Mouse (Mus musculus): Measurements from ENCODE around the gene Golph3. TPM values are rescaled to one million over a fixed set of nuclear protein-coding genes. Genes with fewer than 3 reads are reported as not detected.
A peak's percentile ranks its signal among the peaks of the same experiment; 100 is the strongest.

Golph3 gene
- polyA plus RNA-seq, 1 experiment from 2014 or later, result 84.7 TPM

DNA sequence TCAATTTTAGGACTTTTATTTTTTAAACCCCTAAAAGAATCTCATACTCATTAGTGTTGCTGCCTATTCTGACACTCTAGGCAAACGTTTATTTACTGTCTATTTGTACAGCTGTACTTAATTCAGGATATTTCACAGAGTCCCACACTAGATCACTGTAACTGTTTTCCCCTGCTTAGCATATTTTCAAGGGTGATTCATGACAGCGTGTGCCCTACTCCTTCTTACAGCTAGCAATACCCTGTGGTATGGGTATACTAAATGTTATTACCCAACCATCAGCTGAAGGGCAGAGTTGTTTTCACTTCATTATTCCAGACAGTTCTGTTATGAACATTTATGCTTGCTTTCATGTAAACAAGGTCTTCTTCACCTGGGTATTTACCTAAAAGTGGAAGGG is 5.3 kb upstream of the Golph3 start:
- ATAC-seq (ENCODE audit: low FRiP score, low TSS enrichment), result no peak
- peaks cover 10% of the 10 kb centered on the region; the same call in 1 of the 2 replicates for H3K4me1 ChIP-seq (ENCODE audit: insufficient read depth, low read length)
- H3K27me3 ChIP-seq (ENCODE audit: insufficient read depth, low read length), result 0 out of 2 replicates have a peak, but pooled peaks cover 2% of the 10 kb centered on the region
- H3K4me2 ChIP-seq (replicated peaks; ENCODE audit: low read depth, low read length), result no peak overlapping the region
- H3K9ac ChIP-seq (replicated peaks; ENCODE audit: low read length), result no peak overlapping the region
- H3K36me3 ChIP-seq (ENCODE audit: insufficient read depth, low read length), result no peaks in the 10 kb centered on the region
- H3K9me3 ChIP-seq (ENCODE audit: low read length), result no peaks in the 10 kb centered on the region
- H3K27ac ChIP-seq (ENCODE audit: low read length), result no peak overlapping the region
- H3K4me3 ChIP-seq (ENCODE audit: low read length), result no peak overlapping the region
- 50% methylated on average over 2 of the region's 2 CpGs for WGBS

DNA sequence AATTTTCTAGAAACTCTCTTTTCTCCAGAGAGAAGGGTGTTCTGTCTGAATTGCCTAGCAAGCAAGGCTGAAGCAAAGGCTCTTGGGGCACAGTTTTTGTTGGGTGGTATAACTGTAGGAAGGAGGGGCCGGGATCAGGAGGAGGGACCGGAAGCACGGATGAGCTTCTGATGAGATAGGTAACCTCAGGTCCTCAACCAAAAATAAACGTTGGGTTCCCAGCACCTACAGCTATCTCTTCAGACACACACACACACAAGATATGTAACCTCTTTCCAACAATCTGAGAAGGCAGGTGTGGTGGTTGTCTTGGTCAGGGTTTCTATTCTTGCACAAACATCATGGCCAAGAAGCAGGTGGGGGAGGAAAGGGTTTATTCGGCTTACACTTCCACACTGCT is 4.0 kb upstream of the Golph3 start:
- Histone ChIP-seq H3K9me3 (ENCODE audit: low read length) (no peaks in the 10 kb centered on the region), H3K27me3 (ENCODE audit: insufficient read depth, low read length) (0 out of 2 replicates have a peak, but pooled peaks cover 2% of the 10 kb centered on the region), H3K9ac (replicated peaks; ENCODE audit: low read length) (no peak overlapping the region), H3K4me3 (ENCODE audit: low read length) (no peak overlapping the region), H3K36me3 (ENCODE audit: insufficient read depth, low read length) (no peaks in the 10 kb centered on the region), H3K4me1 (ENCODE audit: insufficient read depth, low read length) (peaks cover 10% of the 10 kb centered on the region; the same call in 1 of the 2 replicates), H3K27ac (ENCODE audit: low read length) (no peak overlapping the region), H3K4me2 (replicated peaks; ENCODE audit: low read depth, low read length) (no peak overlapping the region)
- no peak for ATAC-seq (ENCODE audit: low FRiP score, low TSS enrichment)
- 85% methylated on average over 5 of the region's 5 CpGs for WGBS

DNA sequence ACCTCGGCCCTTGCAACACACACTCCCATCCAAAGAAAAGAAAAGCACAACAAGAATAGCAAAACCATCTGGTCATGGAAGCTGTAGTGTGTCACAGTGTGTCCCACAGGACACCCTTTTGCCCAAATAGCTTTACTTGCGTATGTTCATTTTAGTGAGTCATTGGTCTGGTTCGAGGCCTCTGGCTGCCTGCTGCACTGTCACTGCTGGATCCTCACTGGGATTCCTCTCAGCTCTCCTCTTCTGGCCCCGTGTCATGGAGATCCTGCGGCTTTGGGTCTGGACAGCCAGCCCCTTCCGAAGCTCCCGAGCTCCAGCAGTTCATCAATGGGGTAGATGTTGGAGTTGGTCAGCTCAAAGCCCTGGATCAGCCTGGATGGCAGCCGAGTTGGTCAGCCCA is 2.8 kb upstream of the Golph3 start:
- Histone ChIP-seq H3K9me3 (ENCODE audit: low read length) (no peaks in the 10 kb centered on the region), H3K9ac (replicated peaks; ENCODE audit: low read length) (no peak overlapping the region), H3K36me3 (ENCODE audit: insufficient read depth, low read length) (no peaks in the 10 kb centered on the region), H3K4me3 (ENCODE audit: low read length) (no peak overlapping the region), H3K4me1 (ENCODE audit: insufficient read depth, low read length) (peaks cover 17% of the 10 kb centered on the region), H3K4me2 (replicated peaks; ENCODE audit: low read depth, low read length) (no peak overlapping the region), H3K27me3 (ENCODE audit: insufficient read depth, low read length) (0 out of 2 replicates have a peak, but pooled peaks cover 2% of the 10 kb centered on the region), H3K27ac (ENCODE audit: low read length) (no peak overlapping the region)
- ATAC-seq (ENCODE audit: low FRiP score, low TSS enrichment), result no peak
- WGBS, result 85% methylated on average over 8 of the region's 8 CpGs

DNA sequence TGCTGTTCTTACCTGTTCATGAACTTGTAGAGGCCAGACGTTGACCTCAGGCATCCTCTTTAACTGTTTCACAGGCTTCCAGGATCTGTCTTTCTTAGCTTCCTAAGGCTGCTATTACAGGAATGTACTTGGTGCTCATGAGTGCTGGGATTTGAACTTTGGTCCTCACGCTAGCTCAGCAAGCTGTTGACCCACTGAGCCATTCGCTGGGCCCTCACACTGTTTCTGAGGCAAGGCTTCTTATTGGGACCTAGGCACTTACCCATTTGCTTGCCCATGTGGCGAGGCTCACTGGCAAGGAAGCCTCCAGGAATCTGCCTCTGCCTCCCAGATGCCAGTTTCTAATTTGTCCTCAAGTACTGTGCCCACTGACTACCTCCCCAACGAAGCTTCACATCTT is 1.4 kb upstream of the Golph3 start:
- Histone ChIP-seq H3K27me3 (ENCODE audit: insufficient read depth, low read length) (0 out of 2 replicates have a peak, but pooled peaks cover 2% of the 10 kb centered on the region), H3K4me3 (ENCODE audit: low read length) (no peak overlapping the region; the same call in 1 of the 2 replicates), H3K27ac (ENCODE audit: low read length) (no peak overlapping the region), H3K9ac (replicated peaks; ENCODE audit: low read length) (0 out of 2 replicates have a peak overlapping the region, but pooled peaks have one; percentile 11), H3K36me3 (ENCODE audit: insufficient read depth, low read length) (no peaks in the 10 kb centered on the region), H3K9me3 (ENCODE audit: low read length) (no peaks in the 10 kb centered on the region), H3K4me2 (replicated peaks; ENCODE audit: low read depth, low read length) (peak overlapping the region; percentile 85), H3K4me1 (ENCODE audit: insufficient read depth, low read length) (peaks cover 23% of the 10 kb centered on the region)
- WGBS, result 51% methylated on average over 5 of the region's 5 CpGs
- no peak for ATAC-seq (ENCODE audit: low FRiP score, low TSS enrichment)

DNA sequence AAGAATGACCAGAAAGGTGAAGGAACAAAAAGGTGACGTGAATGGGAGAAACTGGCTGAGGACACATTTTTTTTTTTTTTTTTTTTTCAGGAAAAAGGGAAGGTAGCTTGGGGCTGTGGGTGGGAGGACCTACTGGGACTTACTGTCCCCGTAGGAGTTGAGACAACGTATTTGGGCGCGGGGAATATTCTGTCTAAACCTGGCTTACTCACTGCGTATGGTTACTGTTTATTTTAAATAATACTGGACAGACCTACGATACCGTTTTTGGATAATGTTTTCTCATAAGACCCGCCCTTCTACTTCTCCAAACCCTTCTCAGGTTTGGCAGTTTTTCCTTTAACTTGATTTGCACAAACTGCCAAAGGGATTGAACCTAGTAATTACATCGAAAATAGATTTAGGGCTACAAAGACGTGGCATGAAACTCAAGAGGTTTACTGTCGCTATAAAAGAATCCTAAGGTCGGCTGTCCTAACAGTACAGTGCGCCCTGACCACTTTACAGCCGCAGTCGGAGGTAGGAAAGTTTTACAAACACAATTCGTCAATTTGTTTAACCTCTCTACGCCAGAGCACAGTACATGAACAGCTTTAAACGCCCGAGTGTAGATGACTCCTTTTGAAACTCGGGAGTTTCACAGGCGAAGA is 684 bp upstream of the Golph3 start:
- peak overlapping the region; percentile 99 for H3K4me3 ChIP-seq (ENCODE audit: low read length)
- peak overlapping the region; percentile 85 for H3K4me2 ChIP-seq (replicated peaks; ENCODE audit: low read depth, low read length)
- WGBS, result 2% methylated on average over 22 of the region's 22 CpGs
- peaks cover 23% of the 10 kb centered on the region for H3K4me1 ChIP-seq (ENCODE audit: insufficient read depth, low read length)
- ATAC-seq (ENCODE audit: low FRiP score, low TSS enrichment), result no peak
- H3K9me3 ChIP-seq (ENCODE audit: low read length), result no peaks in the 10 kb centered on the region
- H3K36me3 ChIP-seq (ENCODE audit: insufficient read depth, low read length), result no peaks in the 10 kb centered on the region
- H3K27me3 ChIP-seq (ENCODE audit: insufficient read depth, low read length), result 0 out of 2 replicates have a peak, but pooled peaks cover 2% of the 10 kb centered on the region
- H3K27ac ChIP-seq (ENCODE audit: low read length), result peak overlapping the region; percentile 91
- peak overlapping the region; percentile 98 for H3K9ac ChIP-seq (replicated peaks; ENCODE audit: low read length)

DNA sequence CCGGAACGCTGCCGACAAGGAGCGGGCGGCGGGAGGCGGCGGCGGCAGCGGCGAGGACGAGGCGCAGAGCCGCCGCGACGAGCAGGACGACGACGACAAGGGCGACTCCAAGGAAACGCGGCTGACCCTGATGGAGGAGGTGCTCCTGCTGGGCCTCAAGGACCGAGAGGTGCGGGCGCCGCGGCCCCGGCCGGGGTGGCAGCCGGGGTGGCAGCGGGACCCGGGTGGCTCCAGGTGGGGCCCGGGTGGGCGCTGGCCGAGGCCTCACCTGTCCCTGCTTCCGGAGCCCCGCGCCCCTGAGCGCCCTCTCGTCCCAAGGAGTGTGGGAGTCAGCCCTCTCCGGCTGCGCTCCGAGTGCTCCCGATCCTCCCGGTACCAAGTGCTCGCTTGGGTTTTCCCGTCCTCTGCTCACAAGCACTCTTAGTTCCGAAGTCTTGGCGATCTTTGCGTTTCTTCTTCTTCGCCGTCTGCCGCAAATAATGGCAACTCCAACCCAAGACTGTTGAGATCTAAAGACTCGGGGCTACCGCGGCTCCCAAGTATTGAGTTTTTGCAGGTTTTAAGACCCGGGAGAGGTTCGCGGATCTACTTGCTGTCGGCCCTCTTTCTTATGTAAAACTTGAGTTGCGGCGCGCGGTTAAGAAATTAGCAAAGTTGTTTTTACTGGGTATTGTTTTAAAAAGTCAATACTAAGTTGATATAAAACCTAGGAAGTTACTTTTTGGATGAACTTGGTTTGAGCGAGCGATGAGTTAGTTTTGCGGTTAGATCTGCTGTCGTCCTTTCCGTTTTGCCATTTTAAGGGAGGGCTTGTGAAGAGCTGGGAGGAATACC is 755 bp downstream of the Golph3 start, which contains the start of gene 1810049J17Rik:
TSS of gene 1810049J17Rik (minus strand) at position 112 of the 834 bp plus-strand sequence.
- Histone ChIP-seq H3K27ac (ENCODE audit: low read length) (peak within 1 kb of the TSS; percentile 97), H3K27me3 (ENCODE audit: insufficient read depth, low read length) (0 out of 2 replicates have a peak, but pooled peaks cover 2% of the 10 kb centered on the region), H3K36me3 (ENCODE audit: insufficient read depth, low read length) (no peaks in the 10 kb centered on the region), H3K4me2 (replicated peaks; ENCODE audit: low read depth, low read length) (peak within 1 kb of the TSS; percentile 85), H3K9ac (replicated peaks; ENCODE audit: low read length) (peak within 1 kb of the TSS; percentile 98), H3K9me3 (ENCODE audit: low read length) (no peaks in the 10 kb centered on the region), H3K4me1 (ENCODE audit: insufficient read depth, low read length) (peaks cover 30% of the 10 kb centered on the region), H3K4me3 (ENCODE audit: low read length) (peak within 1 kb of the TSS; percentile 99)
- under 1% methylated on average over 65 of the region's 70 CpGs for WGBS
- peak; percentile 32; the same call in 1 of the 2 replicates for ATAC-seq (ENCODE audit: low FRiP score, low TSS enrichment)

DNA sequence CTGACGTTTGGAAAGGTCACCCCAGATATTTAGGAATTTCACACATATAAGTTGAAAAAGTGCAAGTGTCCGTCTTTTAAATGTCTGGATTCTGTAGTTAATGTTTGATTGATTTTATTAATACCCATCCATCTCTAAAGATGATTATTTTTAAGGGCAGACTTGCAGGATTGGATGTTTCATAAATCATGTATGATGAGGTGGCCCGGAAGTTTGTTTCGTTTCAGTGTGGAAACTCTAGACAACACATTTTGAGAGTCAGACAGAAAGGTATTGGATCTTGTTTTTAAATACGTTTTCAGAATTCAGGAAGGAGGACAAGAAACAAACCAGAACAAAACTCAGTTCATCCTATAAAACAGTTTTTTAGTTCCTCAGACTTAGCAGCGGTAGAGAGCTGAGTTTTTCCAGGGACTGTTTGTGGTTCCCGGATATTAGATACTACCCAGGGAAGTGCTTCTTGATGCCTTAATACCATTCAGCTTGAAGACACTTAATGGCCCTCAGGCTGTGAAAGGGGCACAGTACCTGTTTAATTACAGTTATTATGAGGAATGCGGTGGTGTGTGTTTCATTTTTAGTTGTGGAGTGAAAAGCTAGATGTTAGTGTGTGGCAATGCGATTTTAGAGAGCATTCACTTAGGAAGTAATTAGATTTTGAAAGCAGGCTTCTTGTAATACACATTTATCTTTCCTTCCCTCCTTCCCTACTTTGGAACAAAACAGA is 1.6 kb downstream of the Golph3 start:
- 5% methylated on average over 9 of the region's 9 CpGs for WGBS
- no peaks in the 10 kb centered on the region for H3K9me3 ChIP-seq (ENCODE audit: low read length)

DNA sequence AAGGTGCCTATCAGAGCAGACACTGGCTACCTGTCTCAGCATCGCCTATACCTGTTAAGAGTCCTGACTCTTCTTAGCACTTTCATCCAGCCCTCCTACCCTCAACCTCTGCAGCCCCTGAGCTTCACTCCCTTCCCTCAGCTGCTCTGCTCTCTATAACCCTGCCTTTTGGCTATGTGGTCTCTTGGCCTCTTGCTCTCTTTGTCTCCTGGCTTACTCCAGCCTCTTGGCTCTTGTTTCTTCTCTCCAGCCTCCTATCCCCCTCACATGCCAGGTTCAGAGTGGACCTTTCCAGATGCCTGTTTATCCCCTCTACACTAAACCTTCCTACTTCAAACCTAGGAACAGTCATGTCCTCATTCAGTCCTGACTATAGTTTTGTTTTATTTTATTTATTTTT is 3.1 kb downstream of the Golph3 start:
- H3K27me3 ChIP-seq (ENCODE audit: insufficient read depth, low read length), result 0 out of 2 replicates have a peak, but pooled peaks cover 2% of the 10 kb centered on the region
- WGBS, result 78% methylated on average over 1 of the region's 1 CpGs
- ATAC-seq (ENCODE audit: low FRiP score, low TSS enrichment), result no peak
- H3K27ac ChIP-seq (ENCODE audit: low read length), result no peak overlapping the region
- H3K9ac ChIP-seq (replicated peaks; ENCODE audit: low read length), result no peak overlapping the region
- no peak overlapping the region for H3K4me3 ChIP-seq (ENCODE audit: low read length)
- H3K4me2 ChIP-seq (replicated peaks; ENCODE audit: low read depth, low read length), result no peak overlapping the region
- no peaks in the 10 kb centered on the region for H3K9me3 ChIP-seq (ENCODE audit: low read length)
- H3K36me3 ChIP-seq (ENCODE audit: insufficient read depth, low read length), result no peaks in the 10 kb centered on the region; the same call in 1 of the 2 replicates
- H3K4me1 ChIP-seq (ENCODE audit: insufficient read depth, low read length), result peaks cover 30% of the 10 kb centered on the region

More for the DNA sequence above, 1.6 kb downstream of the Golph3 start:
- no peak for ATAC-seq (ENCODE audit: low FRiP score, low TSS enrichment)
- Histone ChIP-seq H3K9ac (replicated peaks; ENCODE audit: low read length) (peak overlapping the region; percentile 98), H3K27ac (ENCODE audit: low read length) (no peak overlapping the region), H3K27me3 (ENCODE audit: insufficient read depth, low read length) (0 out of 2 replicates have a peak, but pooled peaks cover 2% of the 10 kb centered on the region), H3K36me3 (ENCODE audit: insufficient read depth, low read length) (no peaks in the 10 kb centered on the region; the same call in 1 of the 2 replicates), H3K4me2 (replicated peaks; ENCODE audit: low read depth, low read length) (peak overlapping the region; percentile 85), H3K4me3 (ENCODE audit: low read length) (peak overlapping the region; percentile 99), H3K4me1 (ENCODE audit: insufficient read depth, low read length) (peaks cover 30% of the 10 kb centered on the region)

DNA sequence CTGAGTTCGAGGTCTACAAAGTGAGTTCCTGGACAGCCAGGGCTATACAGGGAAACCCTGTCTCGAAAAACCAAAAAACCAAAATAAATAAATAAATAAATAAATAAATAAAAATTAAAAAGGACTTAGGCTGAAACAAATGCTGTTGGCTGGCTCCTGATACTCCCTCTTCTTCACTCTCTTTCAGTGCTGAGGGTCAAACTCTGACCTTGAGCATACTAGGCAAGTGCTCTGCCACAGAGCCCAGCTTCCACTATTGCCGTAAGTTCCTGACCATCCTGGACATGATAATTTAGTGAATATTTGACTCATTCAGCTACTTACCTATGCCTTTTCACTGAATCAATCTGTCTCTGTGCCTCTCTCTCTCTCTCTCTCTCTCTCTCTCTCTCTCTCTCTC is 9.1 kb downstream of the Golph3 start:
- no peak overlapping the region for H3K9ac ChIP-seq (replicated peaks; ENCODE audit: low read length)
- WGBS, result 85% methylated on average over 3 of the region's 3 CpGs
- H3K4me2 ChIP-seq (replicated peaks; ENCODE audit: low read depth, low read length), result no peak overlapping the region
- H3K27me3 ChIP-seq (ENCODE audit: insufficient read depth, low read length), result no peaks in the 10 kb centered on the region
- peaks cover 12% of the 10 kb centered on the region; the same call in 1 of the 2 replicates for H3K4me1 ChIP-seq (ENCODE audit: insufficient read depth, low read length)
- no peak for ATAC-seq (ENCODE audit: low FRiP score, low TSS enrichment)
- no peaks in the 10 kb centered on the region; the same call in 1 of the 2 replicates for H3K36me3 ChIP-seq (ENCODE audit: insufficient read depth, low read length)
- H3K4me3 ChIP-seq (ENCODE audit: low read length), result no peak overlapping the region
- no peak overlapping the region for H3K27ac ChIP-seq (ENCODE audit: low read length)
- H3K9me3 ChIP-seq (ENCODE audit: low read length), result no peaks in the 10 kb centered on the region

Measured in kidney, embryonic 16.5 days (tissue).